Mouse (Mus musculus) kidney, adult 2 months (tissue): ENCODE measurements around the gene Polr3h. TPM values are rescaled to one million over a fixed set of nuclear protein-coding genes. Genes with fewer than 3 reads are reported as not detected.

Source experiments
- DNase-seq: peaks from one replicate; pipeline ENCODE4 v3.0.0; 2021
- H3K27ac ChIP-seq: fragments of 200-500 bp; 2 replicates; pipeline ENCODE4 v1.5.1; 2012; ENCODE audit warnings: low read depth, low read length, control low read depth, inconsistent platforms; ENCODE audit not compliant: insufficient read depth
- H3K27me3 ChIP-seq: fragments of 200-500 bp; replicated peaks from 2 replicates; pipeline ENCODE4 v1.6.1; 2012; ENCODE audit warnings: mild to moderate bottlenecking, moderate library complexity, low read length, inconsistent platforms; ENCODE audit not compliant: control insufficient read depth, insufficient read depth
- H3K36me3 ChIP-seq: fragments of 200-500 bp; 2 replicates; pipeline ENCODE4 v1.6.1; 2012; ENCODE audit warnings: mild to moderate bottlenecking, moderate library complexity, low read length, inconsistent platforms; ENCODE audit not compliant: control insufficient read depth, insufficient read depth
- H3K4me1 ChIP-seq: fragments of 200-500 bp; 2 replicates; pipeline ENCODE4 v1.6.1; 2011; ENCODE audit warnings: low read length; ENCODE audit not compliant: control insufficient read depth, insufficient read depth
- H3K4me3 ChIP-seq: fragments of 200-500 bp; 2 replicates; pipeline ENCODE4 v1.5.1; 2011; ENCODE audit warnings: mild to moderate bottlenecking, low read depth, low read length, control low read depth; ENCODE audit not compliant: insufficient read depth
- CTCF ChIP-seq: fragments of 200-500 bp; conservative IDR thresholded peaks from 2 replicates; pipeline ENCODE4 v1.5.1; 2011; ENCODE audit warnings: low read depth, mild to moderate bottlenecking, control low read depth, low read length, moderate library complexity, mixed read lengths; ENCODE audit not compliant: insufficient read depth, insufficient read length
- POLR2A ChIP-seq: fragments of 200-500 bp; IDR thresholded peaks from one replicate; pipeline ENCODE4 v1.6.1; 2011; ENCODE audit warnings: low read depth, low read length, control low read depth
- WGBS: fragments of 180-500 bp; shearing (Covaris S2); methylation state at CpG from one replicate; pipeline ENCODE4 v1.1.7; 2018; 5-methylcytosine and 5-hydroxymethylcytosine counted together
- polyA plus RNA-seq: library from polyadenylated mRNA; depleted of rRNA; stranded (reverse); fragments of >200 nt; gene quantifications from 2 replicates; pipeline ENCODE4 v1.2.3, GENCODE M21; 2012

Gene Polr3h
- polyA plus RNA-seq, 1 experiment, result 20.2 TPM

DNA sequence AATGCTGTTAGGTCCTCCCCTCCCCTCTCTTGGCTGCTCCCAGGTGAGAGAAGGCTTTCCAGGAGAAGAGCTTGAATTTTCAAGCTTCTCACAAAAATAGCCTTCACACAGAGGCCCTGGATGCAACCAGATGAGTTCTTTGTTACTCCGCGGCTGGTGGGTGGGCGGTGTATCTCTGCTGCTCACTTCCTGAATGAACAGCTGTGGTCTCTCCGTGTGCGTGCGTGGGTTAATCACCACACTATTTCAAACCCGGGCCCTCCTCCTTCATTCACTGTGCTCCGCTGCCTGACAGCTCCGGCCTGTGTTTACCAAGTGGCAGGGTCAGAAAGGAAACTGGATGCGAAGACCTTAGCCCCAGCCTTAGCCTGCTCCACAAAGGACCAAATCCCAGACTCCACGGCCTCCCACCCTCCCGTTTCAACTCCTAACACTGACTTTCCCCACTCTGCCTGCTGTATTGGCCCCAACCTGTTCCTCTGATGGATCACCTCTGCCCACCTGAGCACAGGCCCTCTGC, 7.0 kb upstream of the Polr3h start:
- Histone ChIP-seq H3K27ac (no peak overlapping the region), H3K4me1 (peaks cover 13% of the 10 kb centered on the region; the same call in 1 of the 2 replicates), H3K27me3 (no peaks in the 10 kb centered on the region), H3K36me3 (no peaks in the 10 kb centered on the region), H3K4me3 (no peak overlapping the region)
- TF ChIP-seq POLR2A (no peak), CTCF (no peak)
- peak; percentile 32 for DNase-seq
- WGBS, result 41% methylated on average over 12 of the region's 12 CpGs

DNA sequence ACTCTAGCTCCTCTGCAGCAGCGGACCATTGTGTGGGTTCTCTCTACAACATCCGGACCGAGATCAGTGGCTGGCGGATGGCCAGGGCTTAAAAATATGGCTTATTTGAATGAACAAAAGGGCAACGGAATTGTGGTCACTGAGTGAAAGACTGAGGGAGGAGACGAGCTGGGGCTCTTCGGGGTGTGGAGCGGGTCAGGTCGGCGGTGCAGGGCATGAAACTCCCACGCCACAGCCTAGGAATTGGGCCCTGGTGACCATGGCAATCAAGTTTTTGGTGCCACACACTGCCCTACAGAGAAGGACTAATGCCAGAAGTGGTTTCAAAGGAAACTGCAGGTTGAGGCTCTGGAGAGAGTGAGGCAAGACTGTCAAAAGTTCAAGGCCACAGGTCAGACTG, 2.2 kb upstream of the Polr3h start:
- 11% methylated on average over 11 of the region's 11 CpGs for WGBS
- H3K36me3 ChIP-seq, result no peaks in the 10 kb centered on the region
- H3K4me1 ChIP-seq, result peaks cover 20% of the 10 kb centered on the region; the same call in 1 of the 2 replicates
- no peaks in the 10 kb centered on the region for H3K27me3 ChIP-seq
- H3K4me3 ChIP-seq, result no peak overlapping the region
- no peak for TF ChIP-seq POLR2A
- TF ChIP-seq CTCF, result no peak
- H3K27ac ChIP-seq, result peak overlapping the region; percentile 97
- peak; percentile 84 for DNase-seq

DNA sequence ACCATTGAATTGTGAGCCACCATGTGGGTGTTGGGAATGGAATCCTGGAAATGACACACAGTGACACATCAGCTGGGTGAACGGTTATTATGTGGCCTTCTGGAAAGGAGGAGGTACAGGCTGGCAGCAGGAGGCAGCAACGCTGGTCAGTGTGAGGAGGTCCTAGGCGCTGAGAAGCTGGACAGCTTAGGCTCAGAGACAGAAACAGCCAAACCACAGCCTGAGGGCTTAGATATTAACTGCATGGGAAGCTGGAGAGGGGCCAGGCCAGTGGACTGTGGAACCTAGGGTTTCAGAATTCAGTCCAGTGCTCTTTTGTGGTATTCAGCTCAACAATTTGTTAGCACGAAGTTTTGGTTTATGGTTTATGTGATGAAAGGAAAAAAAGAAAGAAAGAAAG, 1.7 kb upstream of the Polr3h start:
- Histone ChIP-seq H3K4me1 (peaks cover 20% of the 10 kb centered on the region; the same call in 1 of the 2 replicates), H3K36me3 (no peaks in the 10 kb centered on the region), H3K4me3 (no peak overlapping the region), H3K27ac (peak overlapping the region; percentile 97), H3K27me3 (no peaks in the 10 kb centered on the region)
- WGBS, result 11% methylated on average over 4 of the region's 4 CpGs
- peak; percentile 92 for DNase-seq
- TF ChIP-seq CTCF, result no peak; the same call in 1 of the 2 replicates

DNA sequence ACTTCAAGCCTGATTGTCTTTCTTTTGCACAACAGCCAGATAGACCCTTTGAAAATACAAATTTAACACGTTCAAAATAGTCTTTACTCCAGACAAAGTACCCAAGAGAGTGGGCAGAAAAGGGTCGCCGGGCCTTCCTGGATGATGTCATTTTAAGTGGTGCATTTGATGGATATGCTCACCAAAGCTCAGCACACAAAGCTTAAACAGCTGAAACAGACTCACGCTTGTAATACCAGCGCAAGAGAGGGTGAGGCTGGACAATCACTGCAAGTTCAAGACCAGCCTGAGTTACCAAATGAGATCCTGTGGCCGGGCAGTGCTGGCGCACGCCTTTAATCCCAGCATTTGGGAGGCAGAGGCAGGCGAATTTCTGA, 394 bp upstream of the Polr3h start:
- Histone ChIP-seq H3K4me1 (peaks cover 20% of the 10 kb centered on the region; the same call in 1 of the 2 replicates), H3K27me3 (no peaks in the 10 kb centered on the region), H3K27ac (no peak overlapping the region), H3K4me3 (no peak overlapping the region), H3K36me3 (no peaks in the 10 kb centered on the region)
- 40% methylated on average over 9 of the region's 9 CpGs for WGBS
- DNase-seq, result no peak
- TF ChIP-seq POLR2A (no peak), CTCF (no peak)

DNA sequence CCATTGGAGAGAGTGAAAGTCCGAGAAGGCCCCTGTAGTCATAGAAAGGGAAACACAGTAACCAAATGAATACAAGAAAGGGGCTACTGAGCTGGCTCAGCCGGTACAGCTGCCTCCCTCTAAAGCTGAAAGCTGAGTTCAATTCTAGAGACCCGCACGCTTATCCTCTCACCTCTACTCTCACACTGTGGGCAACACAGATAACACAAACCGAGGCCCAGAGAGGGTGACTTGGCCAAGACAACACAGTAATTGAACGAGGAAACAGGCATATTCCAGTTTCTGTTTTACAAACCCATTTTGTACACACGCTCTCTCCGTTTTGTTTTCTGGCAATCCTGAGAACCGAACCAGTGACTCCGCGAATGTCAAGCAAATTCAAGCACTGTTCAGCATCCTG, 1.1 kb downstream of the Polr3h start:
- no peak overlapping the region for H3K4me3 ChIP-seq
- peaks cover 20% of the 10 kb centered on the region; the same call in 1 of the 2 replicates for H3K4me1 ChIP-seq
- H3K27ac ChIP-seq, result no peak overlapping the region
- 90% methylated on average over 11 of the region's 11 CpGs for WGBS
- H3K27me3 ChIP-seq, result no peaks in the 10 kb centered on the region
- no peak for DNase-seq
- no peaks in the 10 kb centered on the region for H3K36me3 ChIP-seq
- TF ChIP-seq POLR2A (no peak), CTCF (no peak)

DNA sequence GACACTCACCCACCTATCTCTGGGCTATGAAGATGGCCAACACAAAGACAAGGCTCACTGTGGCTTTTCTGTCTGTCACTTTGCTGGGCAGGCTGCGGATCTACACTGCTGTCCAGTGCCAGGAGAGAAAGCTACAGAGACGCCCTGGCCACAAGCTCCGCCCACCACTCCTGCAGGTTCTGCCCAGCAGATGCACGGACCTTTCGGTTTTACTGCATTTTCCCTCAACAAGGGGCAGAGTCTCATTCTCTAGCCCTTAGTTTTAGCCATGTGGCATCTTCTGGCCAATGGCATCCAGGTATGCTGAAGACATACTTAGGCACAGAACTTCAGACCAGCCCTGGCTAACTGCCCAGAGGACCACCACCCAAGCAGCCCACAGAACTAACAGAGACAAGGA, 4.8 kb downstream of the Polr3h start:
- Histone ChIP-seq H3K27me3 (no peaks in the 10 kb centered on the region), H3K4me3 (no peak overlapping the region), H3K36me3 (no peaks in the 10 kb centered on the region), H3K27ac (no peak overlapping the region), H3K4me1 (peaks cover 11% of the 10 kb centered on the region; the same call in 1 of the 2 replicates)
- 62% methylated on average over 5 of the region's 5 CpGs for WGBS
- DNase-seq, result no peak
- TF ChIP-seq CTCF (no peak), POLR2A (no peak)

DNA sequence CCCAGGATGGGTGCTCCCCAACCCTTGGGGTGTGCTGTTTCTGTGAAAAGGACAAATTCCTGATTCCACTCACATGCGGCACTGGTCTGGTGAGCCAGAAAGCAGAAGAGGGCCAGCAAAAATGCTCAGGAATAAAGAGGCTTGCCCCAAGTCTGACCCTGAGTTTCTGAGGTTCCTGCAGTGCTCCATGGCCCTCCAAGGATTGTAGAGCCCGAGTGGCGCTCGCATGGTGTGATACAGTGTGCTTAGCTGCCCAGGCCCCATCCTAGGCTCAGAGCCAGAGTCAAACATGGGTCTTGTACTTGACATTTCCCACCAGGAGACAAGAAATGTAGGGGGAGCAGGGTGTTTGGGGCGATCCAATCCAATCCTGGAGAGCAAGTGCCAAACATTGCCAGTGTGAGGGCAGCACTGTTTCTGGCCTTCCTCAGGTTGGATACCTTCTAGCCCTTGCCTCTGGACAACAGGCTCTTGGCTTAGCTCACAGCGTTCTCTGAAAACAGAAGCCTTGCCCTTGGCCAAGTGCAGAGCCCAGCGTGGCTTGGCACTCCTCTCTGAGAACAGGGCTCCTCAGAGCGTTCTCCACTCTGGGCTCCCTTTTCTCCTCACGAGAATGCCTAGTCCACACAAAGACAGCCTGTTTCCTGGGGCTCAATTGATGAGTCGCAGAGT, 5.4 kb downstream of the Polr3h start:
- WGBS, result 84% methylated on average over 10 of the region's 10 CpGs
- no peak overlapping the region for H3K4me3 ChIP-seq
- DNase-seq, result no peak
- H3K4me1 ChIP-seq, result peaks cover 11% of the 10 kb centered on the region; the same call in 1 of the 2 replicates
- H3K27me3 ChIP-seq, result no peaks in the 10 kb centered on the region
- TF ChIP-seq CTCF, result no peak
- TF ChIP-seq POLR2A, result no peak
- H3K27ac ChIP-seq, result no peak overlapping the region
- no peaks in the 10 kb centered on the region for H3K36me3 ChIP-seq
